Mouse (Mus musculus) frontal cortex, postnatal 10 days (tissue): ENCODE results near the gene Elavl3.

Source experiments
- DNase-seq, 2 experiments: peaks; one replicate each; pipeline ENCODE4 v3.0.0; 2022; ENCODE audit warnings: low spot score in 2 of 2, mixed read lengths in 1 of 2

Gene Elavl3

GRCm38 (mm10) chr9:22058011-22058424, 6.2 kb upstream of the Elavl3 start:
- peak in 1 of 2 experiments; percentile 46 for DNase-seq

- DNase-seq, result peak in 1 of 2 experiments; percentile 37
Measured at GRCm38 (mm10) chr9:22057031-22057517, 5.3 kb upstream of the Elavl3 start.

- DNase-seq, result no peak
Measured at GRCm38 (mm10) chr9:22056303-22056910, 4.6 kb upstream of the Elavl3 start.

- DNase-seq, result peak in 1 of 2 experiments; percentile 36
Measured at GRCm38 (mm10) chr9:22055713-22056112, 3.9 kb upstream of the Elavl3 start.

GRCm38 (mm10) chr9:22054411-22055076, 2.7 kb upstream of the Elavl3 start:
- peak; percentile 76 to 79 for DNase-seq

- DNase-seq, result no peak
Measured at GRCm38 (mm10) chr9:22053657-22054056, 1.8 kb upstream of the Elavl3 start.

- peak; percentile 55 to 62 for DNase-seq
Measured at GRCm38 (mm10) chr9:22051161-22051957, 464 bp downstream of the Elavl3 start.

- peak; percentile 68 to 69 for DNase-seq
Measured at GRCm38 (mm10) chr9:22050351-22050889, 1.4 kb downstream of the Elavl3 start.

- no peak for DNase-seq
Measured at GRCm38 (mm10) chr9:22049721-22050270, 2.0 kb downstream of the Elavl3 start.

- no peak for DNase-seq
Measured at GRCm38 (mm10) chr9:22049315-22049714, 2.5 kb downstream of the Elavl3 start.

- DNase-seq, result no peak
Measured at GRCm38 (mm10) chr9:22047329-22047728, 4.5 kb downstream of the Elavl3 start.

- no peak for DNase-seq
Measured at GRCm38 (mm10) chr9:22041832-22042231, 10.0 kb downstream of the Elavl3 start.

- no peak for DNase-seq
Measured at GRCm38 (mm10) chr9:22037826-22038225, 14.0 kb downstream of the Elavl3 start.

- DNase-seq, result no peak
Measured at GRCm38 (mm10) chr9:22035300-22036044, 16.4 kb downstream of the Elavl3 start.

- DNase-seq, result no peak
Measured at GRCm38 (mm10) chr9:22030386-22030785, 21.4 kb downstream of the Elavl3 start.

- DNase-seq, result no peak
Measured at GRCm38 (mm10) chr9:22028467-22028866, 23.4 kb downstream of the Elavl3 start.

GRCm38 (mm10) chr9:22024592-22024991, 27.2 kb downstream of the Elavl3 start:
- no peak for DNase-seq

GRCm38 (mm10) chr9:22017208-22017825, 34.5 kb downstream of the Elavl3 start:
- DNase-seq, result no peak

GRCm38 (mm10) chr9:22016245-22016644, 35.6 kb downstream of the Elavl3 start:
- DNase-seq, result no peak

GRCm38 (mm10) chr9:22012731-22013130, 39.1 kb downstream of the Elavl3 start:
- DNase-seq, result no peak

- no peak for DNase-seq
Measured at GRCm38 (mm10) chr9:22011055-22011454, 40.8 kb downstream of the Elavl3 start.
